Mouse (Mus musculus) lung, postnatal 0 days (tissue): Measurements from ENCODE around the gene Col8a2.

Source experiments
- CTCF ChIP-seq: IDR thresholded peaks from 2 replicates; pipeline ENCODE4 v1.5.1; 2016; ENCODE audit warnings: antibody characterized with exemption, mild to moderate bottlenecking
- EP300 ChIP-seq: IDR thresholded peaks from 2 replicates; pipeline ENCODE4 v1.6.1; 2016; ENCODE audit warnings: antibody characterized with exemption, mild to moderate bottlenecking, control low read depth

DNA sequence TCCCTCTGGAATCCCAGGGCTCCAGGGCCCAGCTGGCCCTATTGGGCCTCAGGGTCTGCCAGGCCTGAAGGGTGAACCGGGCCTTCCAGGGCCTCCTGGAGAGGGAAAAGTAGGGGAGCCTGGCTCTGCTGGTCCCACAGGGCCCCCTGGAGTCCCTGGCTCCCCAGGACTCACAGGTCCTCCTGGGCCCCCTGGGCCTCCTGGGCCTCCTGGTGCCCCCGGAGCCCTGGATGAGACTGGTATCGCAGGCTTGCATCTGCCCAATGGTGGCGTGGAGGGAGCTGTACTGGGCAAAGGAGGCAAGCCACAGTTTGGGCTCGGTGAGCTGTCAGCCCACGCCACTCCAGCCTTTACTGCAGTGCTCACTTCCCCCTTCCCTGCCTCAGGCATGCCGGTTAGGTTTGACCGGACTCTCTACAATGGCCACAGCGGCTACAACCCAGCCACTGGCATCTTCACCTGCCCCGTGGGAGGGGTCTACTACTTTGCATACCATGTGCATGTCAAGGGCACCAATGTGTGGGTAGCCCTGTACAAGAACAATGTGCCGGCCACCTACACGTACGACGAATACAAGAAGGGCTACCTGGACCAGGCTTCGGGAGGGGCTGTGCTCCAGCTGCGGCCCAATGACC lies 25.1 kb downstream of the Col8a2 start:
- TF ChIP-seq CTCF (no peak), EP300 (no peak)
